Mouse (Mus musculus) liver, postnatal 0 days (tissue): ENCODE results near the gene Unc5b.

Experiments
- CTCF ChIP-seq: sonication (generic); IDR thresholded peaks from 2 replicates; pipeline ENCODE4 v1.5.1; 2016; ENCODE audit warnings: antibody characterized with exemption, low read depth
- EP300 ChIP-seq: IDR thresholded peaks from 2 replicates; pipeline ENCODE4 v1.6.1; 2016; ENCODE audit warnings: antibody characterized with exemption, low read depth, mild to moderate bottlenecking

GRCm38 (mm10) chr10:60832664-60833173 lies 1.3 kb upstream of the Unc5b start:
- TF ChIP-seq CTCF: no peak
- no peak for TF ChIP-seq EP300
